Mouse (Mus musculus): ENCODE measurements around the gene Specc1. TPM values are rescaled to one million over a fixed set of nuclear protein-coding genes. Genes with fewer than 3 reads are reported as not detected.

Gene Specc1
- total and polyA plus RNA-seq, 2 experiments from 2014 or later: 12.8 to 25.0 TPM

DNA sequence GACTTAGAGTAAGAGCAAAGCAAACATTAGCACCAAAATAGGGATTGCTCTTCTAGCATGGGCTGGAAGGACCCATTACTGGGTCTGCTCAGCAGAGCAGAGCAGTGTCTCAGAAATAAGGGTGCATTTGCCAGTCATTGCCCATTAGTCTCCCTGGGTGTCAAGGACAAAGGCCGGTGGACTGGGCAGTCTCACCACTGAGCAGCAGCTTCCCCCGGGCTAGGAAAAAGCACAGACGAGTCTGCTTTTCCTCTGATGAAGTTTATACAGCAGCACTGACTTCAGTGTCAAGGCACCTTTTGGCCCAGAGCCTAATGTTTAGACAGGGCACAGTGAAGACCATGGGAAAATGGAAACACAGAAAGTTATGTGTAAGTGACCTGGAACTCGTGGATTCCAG, 253.3 kb downstream of the Specc1 start:
- no peak overlapping the region for H3K27ac ChIP-seq (ENCODE audit: low read depth, low read length)
- TF ChIP-seq CTCF (IDR thresholded peaks at IDR 0.05): no peak
- no peaks in the 10 kb centered on the region for H3K4me1 ChIP-seq (ENCODE audit: insufficient read depth, low read length)
- no peak overlapping the region for H3K9ac ChIP-seq (replicated peaks; ENCODE audit: low read length, poor library complexity, severe bottlenecking)
- H3K4me2 ChIP-seq (ENCODE audit: low read depth, low read length, poor library complexity, severe bottlenecking): no peak overlapping the region
- H3K4me3 ChIP-seq (ENCODE audit: low read depth, low read length): no peak overlapping the region
- DNase-seq (ENCODE audit: low spot score) (no peak), ATAC-seq (ENCODE audit: low FRiP score) (no peak)
- no peaks in the 10 kb centered on the region for H3K36me3 ChIP-seq (ENCODE audit: insufficient read depth, low read length)
- H3K9me3 ChIP-seq (ENCODE audit: low read length): no peaks in the 10 kb centered on the region
- no peaks in the 10 kb centered on the region for H3K27me3 ChIP-seq (ENCODE audit: insufficient read depth, low read length)
- WGBS: 79% methylated on average over 4 of the region's 4 CpGs

DNA sequence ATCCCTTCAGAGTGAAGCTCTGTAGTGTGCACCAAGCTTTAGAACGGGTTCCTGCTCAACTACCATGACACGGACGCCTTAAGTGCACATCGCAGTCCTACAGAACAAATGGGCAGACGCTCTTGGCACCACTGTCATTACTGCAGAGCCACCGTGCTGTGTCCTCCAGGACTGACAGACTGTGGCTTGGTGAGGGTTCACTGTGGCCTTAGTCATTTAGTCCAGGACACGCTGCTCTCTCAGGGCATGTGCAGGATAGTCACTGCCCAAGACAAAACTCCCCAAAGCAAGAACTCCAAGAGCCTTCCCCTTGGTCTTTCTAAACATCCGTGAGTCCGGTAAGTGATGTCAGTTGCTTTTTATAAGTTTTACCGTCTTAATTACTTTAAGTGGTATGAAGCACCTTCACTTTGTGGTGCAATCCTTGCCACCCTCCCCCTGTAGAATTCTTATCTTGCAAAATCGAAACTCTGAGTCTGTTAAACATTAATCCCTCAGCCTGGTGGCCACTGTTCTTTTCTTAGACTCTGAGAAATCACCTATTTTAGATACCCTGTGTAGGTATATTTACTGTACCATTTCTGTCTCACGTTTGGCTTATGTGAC, 256.9 kb downstream of the Specc1 start:
- DNase-seq (ENCODE audit: low spot score): no peak
- Histone ChIP-seq H3K4me1 (ENCODE audit: insufficient read depth, low read length) (no peaks in the 10 kb centered on the region), H3K27me3 (ENCODE audit: insufficient read depth, low read length) (no peaks in the 10 kb centered on the region), H3K9ac (replicated peaks; ENCODE audit: low read length, poor library complexity, severe bottlenecking) (no peak overlapping the region), H3K4me2 (ENCODE audit: low read depth, low read length, poor library complexity, severe bottlenecking) (no peak overlapping the region), H3K9me3 (ENCODE audit: low read length) (no peaks in the 10 kb centered on the region), H3K4me3 (ENCODE audit: low read depth, low read length) (no peak overlapping the region), H3K27ac (ENCODE audit: low read depth, low read length) (no peak overlapping the region), H3K36me3 (ENCODE audit: insufficient read depth, low read length) (no peaks in the 10 kb centered on the region)
- TF ChIP-seq CTCF (IDR thresholded peaks at IDR 0.05): no peak
- 94% methylated on average over 12 of the region's 12 CpGs for WGBS
- ATAC-seq (ENCODE audit: low FRiP score): no peak

DNA sequence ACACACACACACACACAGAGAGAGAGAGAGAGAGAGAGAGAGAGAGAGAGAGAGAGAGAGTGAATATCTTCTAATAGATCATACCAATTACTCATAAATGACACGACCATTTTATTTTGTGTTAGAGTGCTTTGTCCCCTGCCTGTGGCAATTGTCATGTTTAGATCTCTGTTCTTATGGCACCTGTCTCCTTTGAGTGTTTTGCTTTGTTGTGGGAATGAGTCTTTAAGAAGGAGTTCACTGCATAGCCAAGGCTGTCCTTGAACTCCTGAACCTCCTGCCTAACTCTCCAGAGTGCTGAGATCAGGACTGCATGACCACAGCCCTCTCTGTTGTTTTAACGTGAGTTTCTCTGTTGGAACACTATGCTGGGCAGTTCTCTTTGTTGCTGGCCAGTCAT, 258.5 kb downstream of the Specc1 start:
- TF ChIP-seq CTCF (IDR thresholded peaks at IDR 0.05): no peak
- 0 out of 2 replicates have a peak, but pooled peaks cover 3% of the 10 kb centered on the region for H3K36me3 ChIP-seq (ENCODE audit: insufficient read depth, low read length)
- DNase-seq (ENCODE audit: low spot score) (no peak), ATAC-seq (ENCODE audit: low FRiP score) (no peak)
- H3K9me3 ChIP-seq (ENCODE audit: low read length): no peaks in the 10 kb centered on the region
- WGBS: 53% methylated on average over 2 of the region's 2 CpGs
- H3K27me3 ChIP-seq (ENCODE audit: insufficient read depth, low read length): no peaks in the 10 kb centered on the region
- no peak overlapping the region for H3K27ac ChIP-seq (ENCODE audit: low read depth, low read length)
- no peaks in the 10 kb centered on the region for H3K4me1 ChIP-seq (ENCODE audit: insufficient read depth, low read length)
- no peak overlapping the region for H3K4me2 ChIP-seq (ENCODE audit: low read depth, low read length, poor library complexity, severe bottlenecking)
- H3K9ac ChIP-seq (replicated peaks; ENCODE audit: low read length, poor library complexity, severe bottlenecking): no peak overlapping the region
- no peak overlapping the region for H3K4me3 ChIP-seq (ENCODE audit: low read depth, low read length)

DNA sequence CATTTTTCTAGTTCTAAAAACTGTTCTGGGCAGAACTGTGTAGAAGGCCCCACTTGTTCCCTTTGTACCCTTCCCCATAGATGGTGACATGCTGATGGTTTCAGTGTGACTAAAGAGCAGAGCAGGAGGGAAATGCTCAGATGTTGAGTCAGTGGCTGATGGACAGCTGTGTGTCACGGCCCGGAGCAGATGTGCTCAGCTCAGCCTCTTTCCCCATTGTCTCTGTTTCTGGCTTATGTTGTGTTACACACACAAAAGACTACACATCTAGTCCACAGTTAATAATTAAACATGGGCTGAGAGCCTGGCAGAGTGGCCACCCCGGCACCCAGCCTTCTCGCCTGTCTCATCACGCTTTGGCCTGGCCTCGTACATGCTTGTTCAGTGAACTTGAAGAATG, 261.2 kb downstream of the Specc1 start:
- no peaks in the 10 kb centered on the region for H3K4me1 ChIP-seq (ENCODE audit: insufficient read depth, low read length)
- ATAC-seq (ENCODE audit: low FRiP score) (no peak), DNase-seq (ENCODE audit: low spot score) (no peak)
- no peak overlapping the region for H3K4me3 ChIP-seq (ENCODE audit: low read depth, low read length)
- no peaks in the 10 kb centered on the region for H3K27me3 ChIP-seq (ENCODE audit: insufficient read depth, low read length)
- H3K4me2 ChIP-seq (ENCODE audit: low read depth, low read length, poor library complexity, severe bottlenecking): no peak overlapping the region
- WGBS: 87% methylated on average over 6 of the region's 6 CpGs
- no peaks in the 10 kb centered on the region for H3K9me3 ChIP-seq (ENCODE audit: low read length)
- no peak overlapping the region for H3K9ac ChIP-seq (replicated peaks; ENCODE audit: low read length, poor library complexity, severe bottlenecking)
- TF ChIP-seq CTCF (IDR thresholded peaks at IDR 0.05): no peak
- no peak overlapping the region for H3K27ac ChIP-seq (ENCODE audit: low read depth, low read length)
- 0 out of 2 replicates have a peak, but pooled peaks cover 3% of the 10 kb centered on the region for H3K36me3 ChIP-seq (ENCODE audit: insufficient read depth, low read length)

DNA sequence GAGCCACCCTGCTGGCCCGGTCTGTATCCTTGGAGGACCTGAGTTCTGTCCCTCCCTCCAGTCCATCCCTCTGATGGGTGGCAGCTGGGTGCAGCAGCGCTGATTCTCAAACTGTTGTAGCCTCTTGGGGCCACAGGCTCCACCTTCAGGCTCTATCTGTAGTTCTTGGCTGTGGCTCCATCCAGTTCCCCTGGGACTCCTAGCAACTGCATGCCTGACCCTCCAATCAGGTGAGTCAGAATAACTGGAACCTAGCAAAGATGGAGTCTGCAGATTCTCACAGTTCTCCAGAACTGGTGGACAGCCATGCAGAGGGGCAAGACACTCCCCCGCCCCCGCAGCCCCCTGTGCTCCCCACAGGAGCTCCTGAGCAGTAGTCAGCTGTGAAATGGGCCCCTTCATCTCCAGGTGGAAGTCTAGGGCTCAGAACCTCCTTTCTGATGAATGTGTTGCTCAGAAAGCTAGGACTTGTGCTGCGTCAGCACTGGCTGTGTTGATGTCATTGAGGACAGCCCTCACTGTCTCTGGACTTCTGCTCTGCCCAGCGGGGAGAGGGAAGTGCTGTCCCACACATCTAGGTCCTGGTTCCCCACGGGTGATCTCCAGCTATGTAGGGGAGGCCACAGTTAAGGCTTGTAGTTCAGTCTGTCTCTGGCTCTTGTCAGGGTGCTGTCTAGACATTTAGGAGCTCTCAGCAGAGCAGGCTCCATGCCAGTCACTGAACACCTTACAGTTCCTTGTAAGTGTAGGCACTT, 264.4 kb downstream of the Specc1 start:
- ATAC-seq (ENCODE audit: low FRiP score): no peak
- no peaks in the 10 kb centered on the region for H3K27me3 ChIP-seq (ENCODE audit: insufficient read depth, low read length)
- no peaks in the 10 kb centered on the region for H3K4me1 ChIP-seq (ENCODE audit: insufficient read depth, low read length)
- no peak overlapping the region for H3K4me2 ChIP-seq (ENCODE audit: low read depth, low read length, poor library complexity, severe bottlenecking)
- no peak for TF ChIP-seq CTCF (IDR thresholded peaks at IDR 0.05)
- no peak overlapping the region for H3K27ac ChIP-seq (ENCODE audit: low read depth, low read length)
- no peak overlapping the region for H3K4me3 ChIP-seq (ENCODE audit: low read depth, low read length)
- no peaks in the 10 kb centered on the region for H3K9me3 ChIP-seq (ENCODE audit: low read length)
- no peak for DNase-seq (ENCODE audit: low spot score)
- no peak overlapping the region for H3K9ac ChIP-seq (replicated peaks; ENCODE audit: low read length, poor library complexity, severe bottlenecking)
- 0 out of 2 replicates have a peak, but pooled peaks cover 3% of the 10 kb centered on the region for H3K36me3 ChIP-seq (ENCODE audit: insufficient read depth, low read length)
- 84% methylated on average over 7 of the region's 7 CpGs for WGBS

DNA sequence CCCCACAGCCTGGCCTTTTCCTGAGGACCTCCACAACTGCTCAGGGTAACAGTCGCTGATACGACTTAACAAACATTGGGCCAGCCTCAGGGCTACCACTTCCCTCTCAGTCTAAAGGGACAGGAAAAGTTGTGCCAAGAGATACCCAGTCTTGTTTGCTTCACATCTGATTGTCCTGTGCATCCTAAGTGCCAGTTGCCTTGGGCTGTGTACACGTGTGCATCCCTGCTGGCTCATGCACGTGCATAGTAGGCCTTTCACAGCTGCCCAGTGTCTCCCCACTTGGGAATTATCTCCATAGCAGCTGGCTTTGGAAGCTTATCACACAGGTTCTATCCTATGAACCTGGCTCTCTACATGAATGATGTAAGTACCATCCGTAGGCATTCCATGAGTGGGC, 266.9 kb downstream of the Specc1 start:
- Histone ChIP-seq H3K4me2 (ENCODE audit: low read depth, low read length, poor library complexity, severe bottlenecking) (no peak overlapping the region), H3K4me1 (ENCODE audit: insufficient read depth, low read length) (no peaks in the 10 kb centered on the region), H3K9me3 (ENCODE audit: low read length) (no peaks in the 10 kb centered on the region), H3K9ac (replicated peaks; ENCODE audit: low read length, poor library complexity, severe bottlenecking) (no peak overlapping the region), H3K27ac (ENCODE audit: low read depth, low read length) (no peak overlapping the region), H3K27me3 (ENCODE audit: insufficient read depth, low read length) (no peaks in the 10 kb centered on the region), H3K36me3 (ENCODE audit: insufficient read depth, low read length) (0 out of 2 replicates have a peak, but pooled peaks cover 3% of the 10 kb centered on the region), H3K4me3 (ENCODE audit: low read depth, low read length) (no peak overlapping the region)
- TF ChIP-seq CTCF (IDR thresholded peaks at IDR 0.05): no peak
- DNase-seq (ENCODE audit: low spot score) (no peak), ATAC-seq (ENCODE audit: low FRiP score) (no peak)
- 90% methylated on average over 5 of the region's 5 CpGs for WGBS
